Mouse (Mus musculus) ES-Bruce4 (cell line): ENCODE measurements at regions not wholly inside any gene's neighbourhood (a gene's known extent, or its start where the extent isn't known, plus 50 kb on each side); places are given as distances from the start of the nearest gene placed in this dataset.

Experiments used
- EP300 ChIP-seq: IDR thresholded peaks from 2 replicates; pipeline ENCODE4 v1.6.1; 2011; ENCODE audit warnings: low read depth, low read length; ENCODE audit not compliant: insufficient read depth
- POLR2A ChIP-seq: IDR thresholded peaks from one replicate; pipeline ENCODE4 v1.8.1; 2011; ENCODE audit warnings: low read length; ENCODE audit not compliant: insufficient read depth

GRCm38 (mm10) chr9:30699848-30700247 is 222.4 kb downstream of the Adamts15 start:
- TF ChIP-seq POLR2A, result no peak
- no peak for TF ChIP-seq EP300
